Mouse (Mus musculus) testis, adult 2 months (tissue): ENCODE data around the gene Lemd1.

Source experiments
- CTCF ChIP-seq: fragments of 200-500 bp; IDR thresholded peaks from 2 replicates; pipeline ENCODE4 v1.5.1; 2012; ENCODE audit warnings: low read depth, mild to moderate bottlenecking, inconsistent platforms, low read length, moderate library complexity; ENCODE audit not compliant: control insufficient read depth, insufficient read depth, insufficient replicate concordance
- POLR2A ChIP-seq: fragments of 200-500 bp; IDR thresholded peaks from 2 replicates; pipeline ENCODE4 v1.6.1; 2012; ENCODE audit warnings: low read depth, mild to moderate bottlenecking, inconsistent platforms, low read length, moderate library complexity; ENCODE audit not compliant: control insufficient read depth

DNA sequence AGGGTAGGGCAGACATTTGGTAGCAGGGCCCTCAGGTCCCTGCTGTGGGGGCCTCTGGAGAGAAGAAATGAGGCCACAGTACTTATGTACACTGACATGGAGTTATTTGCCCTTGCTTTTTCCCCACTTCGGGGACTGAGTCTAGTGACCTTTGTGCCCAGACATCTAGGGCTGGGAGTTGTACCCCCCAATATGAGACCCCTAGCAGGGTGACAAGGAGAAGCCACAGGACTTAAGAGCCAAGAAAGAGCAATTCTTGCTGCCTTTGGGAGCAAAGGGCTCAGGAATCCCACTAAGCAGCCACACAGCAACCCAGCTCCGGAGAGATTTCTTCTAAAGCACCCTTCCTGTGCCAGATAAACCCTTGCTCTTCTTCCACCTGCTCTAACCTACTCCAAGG lies 10.7 kb downstream of the Lemd1 start:
- TF ChIP-seq POLR2A, result no peak
- no peak for TF ChIP-seq CTCF
